Mouse (Mus musculus): ENCODE results near the gene Pbld1. TPM values are rescaled to one million over a fixed set of nuclear protein-coding genes. Genes with fewer than 3 reads are reported as not detected.

The Pbld1 gene
- polyA plus RNA-seq, 1 experiment from 2014 or later = 0.99 TPM

- no peak overlapping the region for H3K27ac ChIP-seq (replicated peaks)
- no peaks in the 10 kb centered on the region for H3K9me3 ChIP-seq
- H3K4me2 ChIP-seq = no peak overlapping the region
- 0 out of 2 replicates have a peak, but pooled peaks cover 2% of the 10 kb centered on the region for H3K4me1 ChIP-seq (replicated peaks)
- peak; percentile 73 for ATAC-seq (ENCODE audit: low read depth)
- no peaks in the 10 kb centered on the region for H3K27me3 ChIP-seq
- 4% methylated on average over 5 of the region's 5 CpGs for WGBS
- no peak overlapping the region for H3K9ac ChIP-seq
- no peaks in the 10 kb centered on the region for H3K36me3 ChIP-seq
- H3K4me3 ChIP-seq = no peak overlapping the region
These were observed 6.0 kb downstream of the Pbld1 start for GRCm38 (mm10) chr10:63065988-63066387.

GRCm38 (mm10) chr10:63086304-63086703 is 26.3 kb downstream of the Pbld1 start:
- Histone ChIP-seq H3K4me3 (no peak overlapping the region), H3K27ac (replicated peaks) (no peak overlapping the region), H3K9ac (no peak overlapping the region), H3K27me3 (0 out of 2 replicates have a peak, but pooled peaks cover 9% of the 10 kb centered on the region), H3K4me1 (replicated peaks) (peaks cover 15% of the 10 kb centered on the region), H3K36me3 (no peaks in the 10 kb centered on the region), H3K4me2 (no peak overlapping the region), H3K9me3 (no peaks in the 10 kb centered on the region)
- no peak for ATAC-seq (ENCODE audit: low read depth)
- 82% methylated on average over 10 of the region's 10 CpGs for WGBS

DNA sequence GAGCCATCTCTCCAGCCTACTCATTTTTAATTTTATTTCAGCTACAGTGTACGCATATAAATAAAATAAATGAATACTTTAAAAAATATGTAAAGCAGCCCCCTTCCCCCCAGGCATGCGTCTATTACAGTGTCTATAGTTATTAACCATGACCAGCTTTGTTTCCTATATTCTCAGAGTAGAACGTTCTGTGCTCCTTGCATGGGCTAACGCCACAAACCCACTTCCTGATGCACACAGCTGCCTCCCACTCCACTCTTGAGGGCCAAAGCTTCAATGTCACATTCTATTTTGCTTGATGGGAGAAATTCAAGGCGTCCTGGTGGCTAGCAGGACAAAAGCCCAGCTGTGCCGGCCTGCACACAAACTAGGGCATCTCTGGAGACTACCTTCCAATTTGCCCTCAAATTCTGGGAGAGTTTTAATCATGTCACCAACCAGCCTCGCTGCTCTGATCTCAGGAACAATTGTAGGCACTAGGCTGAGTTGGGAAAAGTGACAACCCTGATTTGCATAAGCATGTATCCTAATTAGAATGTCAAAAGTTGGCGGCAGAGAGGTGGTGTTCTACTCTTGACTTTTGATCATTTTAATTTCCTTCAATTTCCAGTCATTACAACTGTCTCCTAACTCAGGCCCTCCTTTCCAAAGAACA is 29.3 kb downstream of the Pbld1 start:
- no peak for ATAC-seq (ENCODE audit: low read depth)
- H3K9me3 ChIP-seq = no peaks in the 10 kb centered on the region
- H3K4me2 ChIP-seq = peak overlapping the region; percentile 55
- peak overlapping the region; percentile 28 for H3K4me3 ChIP-seq
- H3K9ac ChIP-seq = peak overlapping the region; percentile 59
- peaks cover 13% of the 10 kb centered on the region; the same call in 1 of the 2 replicates for H3K27me3 ChIP-seq
- no peaks in the 10 kb centered on the region for H3K36me3 ChIP-seq
- WGBS = 24% methylated on average over 8 of the region's 8 CpGs
- no peak overlapping the region for H3K27ac ChIP-seq (replicated peaks)
- peaks cover 15% of the 10 kb centered on the region for H3K4me1 ChIP-seq (replicated peaks)

DNA sequence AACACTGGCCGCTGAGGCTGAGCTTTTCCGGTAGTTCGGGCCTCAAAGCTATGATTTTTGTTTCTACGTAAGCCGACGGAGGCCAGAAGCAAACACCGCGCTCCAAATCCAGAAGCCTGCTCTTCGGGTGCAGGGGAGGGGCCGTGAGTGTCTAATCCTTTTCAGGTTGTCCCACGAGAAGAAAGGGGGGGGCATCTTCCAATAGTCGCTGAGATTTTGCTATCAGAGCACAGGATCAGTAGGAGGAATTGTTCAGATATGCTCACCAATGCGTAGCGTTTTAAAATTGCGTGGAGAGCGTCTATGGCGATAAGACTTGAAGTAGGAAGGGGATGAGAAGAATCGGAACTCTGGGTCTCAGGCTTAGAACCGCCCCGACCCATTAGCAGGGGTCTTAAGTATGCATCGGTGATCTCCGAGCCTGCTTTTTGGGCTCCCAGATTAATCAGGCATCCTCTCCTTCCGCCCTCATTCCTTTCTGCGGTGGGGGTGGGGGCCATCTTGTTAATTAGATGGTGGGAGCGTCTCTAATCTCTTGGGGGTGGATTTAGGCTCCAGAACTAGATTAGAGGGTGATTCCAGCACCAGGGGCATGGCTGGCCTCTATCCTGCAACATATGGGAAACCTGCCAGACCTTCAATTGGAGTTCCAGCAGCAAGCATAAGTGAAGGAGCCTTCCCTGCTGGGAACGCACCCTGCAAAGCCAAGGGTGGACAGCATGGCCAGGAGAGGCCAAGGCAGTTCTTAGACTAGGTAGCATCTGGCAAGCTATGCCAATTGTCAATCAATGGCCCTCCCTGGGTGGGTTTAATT is 30.0 kb downstream of the Pbld1 start:
- H3K4me3 ChIP-seq = peak overlapping the region; percentile 28
- H3K9me3 ChIP-seq = no peaks in the 10 kb centered on the region
- peaks cover 15% of the 10 kb centered on the region for H3K4me1 ChIP-seq (replicated peaks)
- peak overlapping the region; percentile 55 for H3K4me2 ChIP-seq
- no peak overlapping the region for H3K27ac ChIP-seq (replicated peaks)
- no peak; the same call in 1 of the 2 replicates for ATAC-seq (ENCODE audit: low read depth)
- 5% methylated on average over 26 of the region's 26 CpGs for WGBS
- H3K9ac ChIP-seq = peak overlapping the region; percentile 59
- peaks cover 13% of the 10 kb centered on the region; the same call in 1 of the 2 replicates for H3K27me3 ChIP-seq
- H3K36me3 ChIP-seq = no peaks in the 10 kb centered on the region

DNA sequence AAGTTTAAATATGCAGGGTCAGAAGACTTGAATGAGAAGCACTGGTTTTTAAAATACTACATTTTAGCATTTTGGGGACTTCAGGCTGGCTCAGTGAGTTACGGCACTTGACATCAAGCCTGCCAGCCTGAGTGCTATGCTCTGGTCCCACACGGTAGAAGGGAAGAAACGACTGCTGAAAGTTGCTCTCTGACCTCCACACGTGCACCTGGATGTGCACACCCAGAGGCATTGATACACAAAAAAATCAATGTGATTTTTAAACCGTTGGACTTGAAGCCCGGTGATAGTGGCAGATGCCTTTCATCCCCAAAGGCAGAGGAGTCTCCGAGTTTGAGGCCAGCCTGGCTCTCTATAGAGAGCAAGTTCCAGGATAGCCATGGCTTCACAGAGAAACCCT is 32.0 kb downstream of the Pbld1 start:
- peaks cover 15% of the 10 kb centered on the region for H3K4me1 ChIP-seq (replicated peaks)
- no peak overlapping the region for H3K9ac ChIP-seq
- no peak overlapping the region for H3K4me2 ChIP-seq
- no peaks in the 10 kb centered on the region for H3K36me3 ChIP-seq
- no peaks in the 10 kb centered on the region for H3K9me3 ChIP-seq
- H3K4me3 ChIP-seq = no peak overlapping the region
- no peak overlapping the region for H3K27ac ChIP-seq (replicated peaks)
- 76% methylated on average over 7 of the region's 7 CpGs for WGBS
- peaks cover 13% of the 10 kb centered on the region; the same call in 1 of the 2 replicates for H3K27me3 ChIP-seq
- no peak for ATAC-seq (ENCODE audit: low read depth)

GRCm38 (mm10) chr10:63092616-63093550 is 32.9 kb downstream of the Pbld1 start:
- Histone ChIP-seq H3K9ac (no peak overlapping the region), H3K36me3 (no peaks in the 10 kb centered on the region), H3K4me1 (replicated peaks) (peaks cover 15% of the 10 kb centered on the region), H3K4me2 (no peak overlapping the region), H3K4me3 (no peak overlapping the region), H3K27ac (replicated peaks) (no peak overlapping the region), H3K9me3 (no peaks in the 10 kb centered on the region), H3K27me3 (peaks cover 23% of the 10 kb centered on the region)
- 71% methylated on average over 10 of the region's 10 CpGs for WGBS
- ATAC-seq (ENCODE audit: low read depth) = no peak

- no peak overlapping the region for H3K9ac ChIP-seq
- peaks cover 15% of the 10 kb centered on the region for H3K4me1 ChIP-seq (replicated peaks)
- no peak for ATAC-seq (ENCODE audit: low read depth)
- no peak overlapping the region for H3K27ac ChIP-seq (replicated peaks)
- no peak overlapping the region for H3K4me3 ChIP-seq
- WGBS = 53% methylated on average over 2 of the region's 2 CpGs
- H3K4me2 ChIP-seq = no peak overlapping the region
- H3K9me3 ChIP-seq = no peaks in the 10 kb centered on the region
- peaks cover 34% of the 10 kb centered on the region for H3K27me3 ChIP-seq
- H3K36me3 ChIP-seq = no peaks in the 10 kb centered on the region
These were observed 36.8 kb downstream of the Pbld1 start for GRCm38 (mm10) chr10:63096757-63097156.

GRCm38 (mm10) chr10:63098191-63098590 is 38.2 kb downstream of the Pbld1 start:
- H3K36me3 ChIP-seq = no peaks in the 10 kb centered on the region
- H3K4me2 ChIP-seq = no peak overlapping the region
- no peak overlapping the region for H3K9ac ChIP-seq
- no peak for ATAC-seq (ENCODE audit: low read depth)
- WGBS = 46% methylated on average over 12 of the region's 12 CpGs
- peaks cover 33% of the 10 kb centered on the region for H3K27me3 ChIP-seq
- no peak overlapping the region for H3K4me3 ChIP-seq
- H3K27ac ChIP-seq (replicated peaks) = no peak overlapping the region
- H3K4me1 ChIP-seq (replicated peaks) = peaks cover 15% of the 10 kb centered on the region
- H3K9me3 ChIP-seq = no peaks in the 10 kb centered on the region

DNA sequence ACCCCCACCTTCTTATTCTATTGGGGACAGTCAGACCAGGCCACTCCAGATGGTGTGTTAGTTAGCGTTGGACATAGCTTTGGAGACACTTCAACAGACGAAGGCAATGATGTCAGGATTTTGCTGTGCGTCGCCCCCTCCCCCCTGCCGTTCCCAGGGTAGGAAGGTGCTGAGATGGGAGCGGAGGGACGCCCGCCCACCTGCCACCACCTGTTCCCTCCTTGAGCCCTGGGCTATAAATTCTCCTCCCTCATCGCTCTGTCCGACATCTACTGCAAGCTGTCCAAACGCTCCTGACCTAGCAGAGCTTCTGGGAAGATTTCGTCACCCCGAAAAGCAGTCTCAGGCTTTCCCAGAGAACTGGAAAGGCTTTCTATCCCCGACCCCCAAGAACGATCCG is 39.6 kb downstream of the Pbld1 start, which contains the start of gene Atoh7:
TSS of gene Atoh7 (plus strand) at position 131 of the 400 bp plus-strand sequence.
- Histone ChIP-seq H3K9ac (peak within 1 kb of the TSS; percentile 72), H3K27me3 (peaks cover 33% of the 10 kb centered on the region), H3K4me3 (peak within 1 kb of the TSS; percentile 58), H3K4me2 (peak within 1 kb of the TSS; percentile 82), H3K27ac (replicated peaks) (no peak within 1 kb of the TSS), H3K36me3 (no peaks in the 10 kb centered on the region), H3K4me1 (replicated peaks) (peaks cover 15% of the 10 kb centered on the region), H3K9me3 (no peaks in the 10 kb centered on the region)
- no peak for ATAC-seq (ENCODE audit: low read depth)
- 2% methylated on average over 16 of the region's 16 CpGs for WGBS

DNA sequence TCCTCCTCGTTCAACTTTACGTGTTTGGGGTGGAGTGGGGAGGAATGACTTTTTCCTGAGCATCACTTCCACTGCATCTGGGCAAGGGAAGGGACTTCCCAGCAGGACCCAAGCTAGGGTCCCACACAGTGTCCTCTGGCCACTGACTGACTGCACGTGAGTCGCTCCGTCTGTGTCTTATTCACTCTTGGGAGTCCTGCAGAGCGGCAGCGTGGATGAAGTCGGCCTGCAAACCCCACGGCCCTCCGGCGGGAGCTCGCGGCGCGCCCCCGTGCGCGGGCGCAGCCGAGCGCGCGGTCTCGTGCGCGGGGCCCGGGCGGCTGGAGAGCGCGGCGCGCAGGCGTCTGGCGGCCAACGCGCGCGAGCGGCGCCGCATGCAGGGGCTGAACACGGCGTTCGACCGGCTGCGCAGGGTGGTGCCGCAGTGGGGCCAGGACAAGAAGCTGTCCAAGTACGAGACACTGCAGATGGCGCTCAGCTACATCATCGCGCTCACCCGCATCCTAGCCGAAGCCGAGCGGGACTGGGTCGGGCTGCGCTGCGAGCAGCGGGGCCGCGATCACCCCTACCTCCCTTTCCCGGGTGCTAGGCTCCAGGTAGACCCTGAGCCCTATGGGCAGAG is 40.1 kb downstream of the Pbld1 start:
- Histone ChIP-seq H3K36me3 (no peaks in the 10 kb centered on the region), H3K27ac (replicated peaks) (no peak overlapping the region), H3K27me3 (peaks cover 33% of the 10 kb centered on the region), H3K4me3 (peak overlapping the region; percentile 58), H3K4me2 (peak overlapping the region; percentile 82), H3K9me3 (no peaks in the 10 kb centered on the region), H3K4me1 (replicated peaks) (peaks cover 15% of the 10 kb centered on the region), H3K9ac (peak overlapping the region; percentile 72)
- peak; percentile 93 for ATAC-seq (ENCODE audit: low read depth)
- WGBS = under 1% methylated on average over 62 of the region's 62 CpGs

- H3K27ac ChIP-seq (replicated peaks) = no peak overlapping the region
These were observed 40.7 kb downstream of the Pbld1 start for GRCm38 (mm10) chr10:63100657-63101056.

More at GRCm38 (mm10) chr10:63100657-63101056, 40.7 kb downstream of the Pbld1 start:
- peaks cover 15% of the 10 kb centered on the region for H3K4me1 ChIP-seq (replicated peaks)
- no peaks in the 10 kb centered on the region for H3K9me3 ChIP-seq
- WGBS = 9% methylated on average over 9 of the region's 9 CpGs
- H3K27me3 ChIP-seq = peaks cover 33% of the 10 kb centered on the region
- 0 out of 2 replicates have a peak, but pooled peaks have one; percentile 55 for ATAC-seq (ENCODE audit: low read depth)
- H3K4me3 ChIP-seq = peak overlapping the region; percentile 58
- H3K9ac ChIP-seq = peak overlapping the region; percentile 72
- H3K4me2 ChIP-seq = peak overlapping the region; percentile 82
- no peaks in the 10 kb centered on the region for H3K36me3 ChIP-seq

All from neural tube, embryonic 13.5 days (tissue).